Mouse (Mus musculus): ENCODE measurements at regions not wholly inside any gene's neighbourhood (a gene's known extent, or its start where the extent isn't known, plus 50 kb on each side); places are given as distances from the start of the nearest gene placed in this dataset.
"Not testable (repeated sequence)": the region's sequence is repeated elsewhere in the genome, so short reads cannot be mapped to it uniquely, and the experiment has no call there.

DNA sequence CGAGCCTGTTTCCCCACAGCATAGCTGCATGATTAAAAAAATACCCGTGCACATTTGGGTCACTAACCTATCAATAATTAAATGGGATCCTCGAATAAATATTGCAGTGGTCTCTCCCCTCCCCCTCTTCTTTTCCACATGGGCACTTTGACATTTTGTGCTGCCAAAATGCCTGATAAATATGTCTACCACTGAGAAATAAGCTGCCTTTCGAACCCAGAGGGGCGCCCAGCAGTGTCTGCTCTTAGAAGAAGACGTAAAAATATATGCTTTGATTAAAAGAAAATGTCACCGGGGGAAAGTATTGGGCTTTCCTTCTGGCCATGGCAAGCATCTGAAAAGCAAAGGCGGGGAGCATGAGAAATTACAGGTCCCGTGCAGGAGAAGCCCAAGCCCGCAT, 152.6 kb upstream of the Frmd4a start:
- DNase-seq = no peak

DNA sequence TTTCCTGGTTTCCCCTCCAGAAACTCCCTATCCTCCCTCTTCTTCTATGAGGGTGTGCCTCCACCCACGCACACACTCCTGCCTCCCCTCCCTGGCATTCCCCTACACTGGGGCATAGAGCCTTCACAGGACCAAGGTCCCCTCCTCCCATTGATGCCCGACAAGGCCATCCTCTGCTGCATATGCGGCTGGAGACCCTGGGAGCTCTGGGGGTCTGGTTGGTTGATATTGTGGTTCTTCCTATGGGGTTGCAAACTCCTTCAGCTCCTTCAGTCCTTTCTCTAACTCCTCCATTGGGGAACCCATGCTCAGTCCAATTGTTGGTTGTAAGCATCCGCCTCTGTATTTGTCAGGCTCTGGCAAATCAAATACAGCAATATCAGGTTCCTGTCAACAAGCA, 150.8 kb upstream of the Frmd4a start:
- not testable (repeated sequence) for DNase-seq

DNA sequence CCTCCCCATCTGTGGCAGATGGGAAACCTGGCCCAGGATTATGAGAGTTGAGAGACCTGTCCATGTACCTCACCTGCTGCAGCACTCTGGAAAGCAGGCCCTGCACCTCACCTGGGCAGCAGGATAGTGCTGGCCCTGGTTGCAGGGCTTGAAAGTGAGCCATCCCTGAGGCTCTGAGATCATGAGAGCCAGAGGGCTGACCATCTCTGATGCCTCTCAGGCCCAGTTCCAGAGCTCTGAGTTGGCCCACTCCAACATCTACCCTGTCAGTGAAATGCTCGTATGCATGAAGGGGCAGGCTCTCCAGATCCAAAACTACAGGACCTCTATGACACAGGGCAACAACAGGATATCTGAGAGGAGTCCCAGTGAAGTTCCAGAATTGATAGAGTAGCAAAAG, 147.8 kb upstream of the Frmd4a start:
- no peak for DNase-seq

DNA sequence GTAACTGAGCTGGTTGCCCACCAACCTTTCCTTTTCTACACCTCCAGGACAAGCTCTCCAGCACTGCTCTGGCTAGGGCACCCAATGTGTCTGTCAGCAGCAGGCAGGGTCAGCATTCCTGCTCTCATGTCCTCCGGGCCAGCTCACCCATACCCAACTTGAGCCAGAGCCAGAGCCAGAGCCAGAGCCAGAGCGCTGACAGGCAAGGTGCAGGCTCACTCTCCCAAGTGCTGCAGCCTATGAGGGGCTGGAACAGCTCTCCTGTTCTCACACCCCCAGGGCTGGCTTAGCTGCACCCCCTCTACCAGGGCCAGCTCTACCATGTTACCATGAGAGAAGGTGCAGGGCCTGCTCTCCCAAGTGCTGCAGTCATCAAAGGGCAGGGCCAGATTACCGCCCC, 145.8 kb upstream of the Frmd4a start:
- no peak for DNase-seq

DNA sequence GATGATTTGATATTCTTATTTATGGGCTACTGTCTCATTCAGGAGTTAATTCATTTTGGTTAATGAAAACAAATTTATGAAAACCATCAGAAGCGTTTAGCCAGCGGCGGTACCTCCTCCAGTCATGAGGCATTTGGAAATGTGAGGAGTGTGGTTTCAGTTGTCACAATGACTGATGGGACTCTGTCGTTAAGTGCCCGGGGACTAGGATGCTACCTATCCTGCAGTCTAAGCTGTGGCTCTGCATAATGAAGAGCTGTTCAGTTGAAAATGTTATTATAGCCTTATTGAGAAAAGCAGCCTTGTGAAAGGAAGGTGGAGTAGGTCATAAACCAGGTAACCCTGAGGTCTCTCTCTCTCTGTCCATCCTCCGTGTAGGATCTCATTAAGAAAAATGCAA, 130.5 kb upstream of the Frmd4a start:
- no peak for DNase-seq

DNA sequence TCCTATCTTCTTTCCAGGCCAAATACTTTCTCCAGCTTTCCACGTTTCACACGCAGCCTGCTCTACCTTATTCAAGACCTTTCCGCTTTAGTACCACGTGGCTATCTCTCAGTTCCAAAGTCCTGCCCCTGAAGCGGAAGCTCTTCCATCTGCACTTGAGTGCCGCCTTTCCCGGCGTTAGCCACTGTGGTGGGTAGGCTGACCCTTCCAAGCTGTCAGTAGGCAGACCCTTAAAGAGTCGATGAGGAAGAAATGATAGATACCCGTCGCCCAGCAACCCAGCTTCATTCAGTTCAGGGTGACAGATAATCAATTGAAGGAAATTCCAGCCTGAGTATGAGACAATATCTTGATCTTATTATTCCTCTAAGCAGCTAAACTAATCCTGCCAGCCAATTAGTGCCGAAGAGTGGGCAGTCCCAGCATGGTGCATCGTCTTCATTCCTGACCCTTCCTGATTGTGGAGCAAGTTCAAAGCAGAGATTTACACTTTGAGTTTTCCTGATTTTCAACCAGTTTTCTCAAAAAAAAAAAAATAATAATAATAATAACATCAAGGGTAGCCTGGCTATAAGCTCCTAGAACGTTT, 129.6 kb upstream of the Frmd4a start:
- DNase-seq = no peak

DNA sequence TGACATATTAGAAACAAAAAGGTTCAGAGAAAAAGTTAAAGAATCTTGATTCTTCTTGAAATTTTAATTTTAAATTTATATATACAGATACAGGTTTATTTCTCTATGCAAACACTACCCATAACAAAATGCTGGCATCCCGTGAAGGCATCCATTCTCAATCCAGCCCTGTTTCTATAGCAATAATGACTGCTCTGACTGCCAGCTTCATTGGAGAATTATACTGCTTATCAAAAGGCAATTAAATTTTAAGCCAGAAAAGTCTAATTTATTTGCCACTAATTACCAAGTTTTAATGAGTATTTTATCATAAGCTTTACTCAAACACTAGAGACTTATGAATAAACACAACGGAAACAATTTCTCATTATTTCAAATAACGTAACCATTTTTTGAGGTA, 128.1 kb upstream of the Frmd4a start:
- DNase-seq = no peak

DNA sequence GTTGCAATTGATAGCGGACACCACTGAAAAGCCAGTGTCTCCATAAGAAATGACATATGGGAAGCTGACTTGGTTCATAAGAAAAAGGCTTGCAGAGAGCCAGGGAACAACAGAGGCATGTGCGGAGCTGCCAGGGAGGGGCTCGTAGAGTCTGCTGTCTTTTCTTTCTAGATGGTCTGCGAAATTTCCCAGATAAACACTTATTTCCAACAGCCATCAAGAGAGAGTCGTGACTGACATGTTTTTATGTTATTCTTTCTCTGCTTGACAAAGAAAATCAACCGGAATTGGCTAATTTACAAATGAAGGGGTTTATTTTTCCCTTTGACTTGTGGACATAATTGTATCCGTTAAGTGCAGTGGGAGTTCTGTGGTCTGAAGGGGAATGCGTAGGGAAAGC, 127.1 kb upstream of the Frmd4a start:
- no peak for DNase-seq

DNA sequence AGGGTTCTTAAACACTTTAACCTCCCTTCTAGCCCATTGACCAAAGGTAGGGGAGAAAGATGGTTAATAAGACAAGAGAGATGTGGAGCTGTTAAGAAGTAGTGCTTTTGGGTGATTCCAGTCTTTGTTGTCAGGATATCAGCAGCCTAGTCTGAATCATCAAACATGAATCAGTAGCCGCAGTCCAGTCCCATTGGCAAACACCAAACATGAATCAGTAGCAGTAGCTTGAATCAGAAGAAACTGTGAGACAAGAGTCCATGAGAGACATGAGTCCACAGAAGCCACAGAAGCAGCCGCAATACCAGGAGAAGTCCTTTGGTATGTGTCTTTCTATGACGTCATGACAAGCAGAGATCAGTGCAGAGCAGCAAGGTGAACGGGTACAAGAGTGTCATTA, 110.5 kb upstream of the Frmd4a start:
- peak; percentile 60 for DNase-seq

DNA sequence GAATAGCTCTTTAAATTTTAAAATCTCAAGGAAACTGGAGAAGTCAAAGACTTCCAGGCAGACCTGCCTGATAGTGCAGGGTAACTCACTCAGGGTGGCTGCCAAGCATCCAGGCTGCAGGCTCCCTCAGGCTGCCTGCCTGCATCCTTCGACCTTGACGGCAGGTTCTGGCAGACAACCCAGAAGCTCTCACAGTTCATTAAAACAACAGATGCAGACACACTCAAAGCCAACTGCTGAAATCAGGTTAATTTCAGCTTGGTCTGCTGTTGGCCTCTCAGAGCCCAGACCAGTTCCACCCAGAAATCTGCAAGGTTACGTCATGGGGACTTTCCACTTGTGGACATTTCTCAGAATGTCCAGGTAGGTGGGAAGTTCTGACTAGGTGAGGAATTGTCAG, 109.3 kb upstream of the Frmd4a start:
- DNase-seq = peak; percentile 64

DNA sequence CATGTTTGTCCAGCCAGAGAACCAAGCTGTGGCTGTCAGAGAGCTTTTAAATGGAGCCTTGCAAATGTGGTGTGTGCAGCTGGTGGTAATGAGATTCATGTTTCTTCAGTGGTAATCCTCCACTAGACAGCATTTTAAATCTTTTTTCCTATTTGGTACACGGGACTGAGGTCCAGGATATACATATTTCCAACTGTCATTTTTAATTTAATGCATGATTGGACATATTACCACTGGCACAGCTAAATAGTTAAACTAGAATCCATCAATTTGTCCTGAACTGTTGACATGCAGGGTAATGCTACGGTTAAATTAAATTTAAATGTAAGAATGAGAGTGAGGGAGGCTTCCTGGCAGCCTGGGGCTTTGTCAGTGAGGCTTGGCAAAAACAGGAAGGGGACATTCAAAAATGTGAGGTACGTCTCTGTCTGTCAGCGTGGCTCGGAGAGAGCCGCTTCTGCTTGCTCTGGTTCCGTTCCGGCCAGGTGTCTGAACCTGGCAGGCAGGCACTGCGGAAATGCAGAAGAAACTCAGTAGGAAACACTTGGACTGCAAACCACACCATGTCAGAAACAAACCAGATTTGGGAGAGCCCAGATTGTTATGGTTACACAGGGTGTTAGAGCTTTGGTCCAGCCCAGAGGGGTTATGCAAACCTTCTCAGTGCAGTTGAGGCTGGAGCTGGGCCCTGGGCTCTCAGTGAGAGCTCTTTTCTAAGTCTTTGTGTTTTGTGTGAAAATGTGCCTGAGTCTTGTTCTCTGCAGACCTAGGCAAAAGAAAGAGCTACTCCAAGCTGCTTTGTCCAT, 107.2 kb upstream of the Frmd4a start:
- no peak for DNase-seq

DNA sequence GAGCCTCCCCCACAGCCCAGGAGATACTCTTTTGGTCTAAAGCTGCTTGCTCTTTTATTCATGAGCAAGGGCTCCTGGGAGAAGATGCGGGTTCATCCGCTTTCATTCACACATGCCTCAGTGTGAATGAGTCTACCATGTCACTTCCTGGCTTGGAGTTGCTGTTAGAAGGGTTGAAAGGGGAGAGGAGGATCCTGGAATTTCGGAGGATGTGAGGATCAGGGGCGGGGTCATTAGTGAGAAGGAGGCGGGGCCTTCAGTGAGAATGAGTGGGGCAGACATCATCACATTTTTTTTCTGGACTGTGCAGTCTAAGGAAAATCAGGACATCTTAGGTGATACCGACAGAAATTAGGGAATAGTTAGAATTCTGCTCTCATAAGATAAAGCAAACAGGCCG, 102.4 kb upstream of the Frmd4a start:
- no peak for DNase-seq

DNA sequence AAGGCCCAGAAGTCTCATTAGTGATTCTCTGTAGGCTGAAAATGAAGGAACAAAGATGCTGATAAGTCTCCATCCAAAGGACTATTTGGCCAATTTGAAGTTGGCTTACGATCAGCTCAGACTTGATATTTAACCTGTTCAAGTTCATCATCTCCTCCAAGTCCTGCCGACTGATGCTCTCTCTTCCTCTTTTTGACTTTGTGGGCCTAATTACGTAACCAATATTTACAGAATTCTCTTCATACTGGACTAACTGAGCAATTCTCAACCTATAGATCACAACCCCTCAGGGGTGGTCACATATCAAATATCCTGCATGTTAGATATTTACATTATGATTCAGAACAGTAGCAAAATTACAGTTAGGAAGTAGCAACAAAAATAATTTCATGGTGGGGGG, 101.2 kb upstream of the Frmd4a start:
- DNase-seq = no peak

DNA sequence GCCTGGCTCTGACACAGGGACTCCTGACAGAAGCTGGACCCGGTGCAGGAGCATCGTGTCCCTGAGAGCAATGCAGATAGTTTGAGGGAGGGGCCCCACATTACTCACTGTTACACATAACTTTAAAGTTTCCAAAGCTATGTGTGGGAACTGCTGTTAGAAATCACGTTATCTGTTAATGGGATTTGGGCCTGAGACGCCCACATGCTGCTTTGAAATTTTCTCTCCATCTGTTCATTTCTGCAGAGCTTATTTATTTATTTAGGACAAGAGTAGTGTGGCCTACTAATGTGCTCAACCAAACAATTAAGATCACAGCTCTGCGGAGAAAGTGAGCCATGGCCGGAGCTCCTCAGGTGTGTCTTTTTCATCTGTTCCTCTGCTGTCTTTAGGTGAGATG, 99.4 kb upstream of the Frmd4a start:
- no peak for DNase-seq

DNA sequence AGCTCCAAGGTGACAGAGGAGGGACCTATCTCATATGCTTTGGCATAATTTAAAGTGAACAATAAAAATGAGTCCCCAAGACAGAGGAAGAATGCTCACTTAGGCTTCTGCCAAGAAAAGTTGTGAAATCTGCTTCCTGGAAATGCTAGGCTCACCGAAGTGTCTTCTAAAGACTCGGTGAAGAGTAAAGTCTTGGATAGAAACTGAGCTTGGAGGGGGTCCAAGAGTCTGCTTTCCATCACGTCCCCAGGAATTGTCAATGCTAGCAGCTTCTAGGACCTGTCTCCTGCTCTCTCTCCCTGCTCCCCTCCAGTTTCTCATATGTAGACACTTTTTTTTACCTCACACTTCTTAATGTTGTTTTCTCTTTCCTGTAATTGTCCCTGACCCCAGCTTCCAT, 97.6 kb upstream of the Frmd4a start:
- no peak for DNase-seq

DNA sequence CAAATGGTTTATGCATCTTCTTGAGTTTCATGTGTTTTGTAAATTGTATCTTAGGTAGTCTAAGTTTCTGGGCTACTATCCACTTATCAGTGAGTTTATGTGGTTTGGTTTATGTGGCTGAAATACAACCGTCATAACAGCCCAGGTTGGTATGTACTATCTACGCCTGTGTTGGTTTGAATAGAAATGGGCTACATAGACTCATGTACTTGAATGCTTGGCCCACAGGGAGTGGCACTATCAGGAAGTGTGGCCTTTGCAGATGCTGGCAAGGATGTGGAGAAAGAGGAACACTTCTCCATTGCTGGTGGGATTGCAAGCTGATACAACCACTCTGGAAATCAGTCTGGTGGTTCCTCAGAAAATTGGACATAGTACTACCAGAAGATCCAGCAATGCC, 96.4 kb upstream of the Frmd4a start:
- DNase-seq = not testable (repeated sequence)

DNA sequence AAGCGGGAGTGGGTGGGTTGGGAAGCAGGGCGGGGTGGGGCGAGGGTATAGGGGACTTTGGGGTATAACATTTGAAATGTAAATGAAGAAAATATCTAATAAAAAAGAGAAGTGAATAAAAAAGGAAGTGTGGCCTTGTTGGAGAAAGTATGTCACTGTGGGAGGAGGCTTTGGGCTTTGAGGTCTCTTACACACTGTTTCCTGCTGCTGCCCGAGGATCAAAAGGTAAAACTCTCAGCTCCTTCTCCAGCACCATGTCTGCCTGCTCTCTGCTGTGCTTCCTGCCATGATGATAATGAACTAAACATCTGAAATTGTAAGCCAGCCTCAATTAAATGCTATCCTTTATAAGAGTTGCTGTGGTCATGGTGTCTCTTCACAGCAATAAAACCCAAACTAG, 94.8 kb upstream of the Frmd4a start:
- no peak for DNase-seq

DNA sequence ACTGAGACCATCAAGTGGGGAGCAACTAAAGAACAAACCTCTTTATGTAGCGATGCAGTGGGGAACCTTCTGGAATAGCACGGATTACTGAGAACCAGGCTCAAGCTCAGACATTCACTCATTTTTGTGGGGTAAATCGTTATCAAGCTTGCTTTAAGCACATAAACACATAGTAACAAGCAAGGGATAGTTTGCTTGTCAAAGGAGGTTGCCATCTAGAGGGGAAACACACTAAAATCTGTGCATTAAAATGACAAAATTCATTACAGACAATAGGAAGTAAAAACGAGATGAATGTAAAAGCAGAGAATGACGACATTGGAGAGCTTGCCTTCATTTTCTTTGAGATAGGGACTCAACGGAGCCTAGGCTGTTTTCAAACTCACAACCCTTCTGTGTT, 92.8 kb upstream of the Frmd4a start:
- DNase-seq = no peak

DNA sequence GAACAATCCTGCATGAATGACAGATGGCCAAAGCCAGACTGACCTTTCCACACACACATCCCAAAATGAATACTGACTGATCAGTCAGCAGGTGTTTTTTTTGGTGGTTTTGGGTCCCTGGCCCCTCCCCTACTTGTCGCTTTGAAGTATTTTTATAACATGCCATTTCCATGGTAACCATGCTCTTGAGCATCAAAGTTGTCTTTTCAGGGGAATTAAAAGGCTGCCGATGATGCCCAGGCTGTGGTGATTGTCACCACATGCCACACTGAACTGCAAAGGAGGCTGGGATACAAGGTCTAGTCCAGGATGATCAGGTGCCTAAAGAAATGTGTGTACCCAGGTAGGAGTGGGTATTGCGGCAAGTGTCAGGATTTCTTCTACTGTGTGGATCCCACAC, 92.3 kb upstream of the Frmd4a start:
- no peak for DNase-seq

DNA sequence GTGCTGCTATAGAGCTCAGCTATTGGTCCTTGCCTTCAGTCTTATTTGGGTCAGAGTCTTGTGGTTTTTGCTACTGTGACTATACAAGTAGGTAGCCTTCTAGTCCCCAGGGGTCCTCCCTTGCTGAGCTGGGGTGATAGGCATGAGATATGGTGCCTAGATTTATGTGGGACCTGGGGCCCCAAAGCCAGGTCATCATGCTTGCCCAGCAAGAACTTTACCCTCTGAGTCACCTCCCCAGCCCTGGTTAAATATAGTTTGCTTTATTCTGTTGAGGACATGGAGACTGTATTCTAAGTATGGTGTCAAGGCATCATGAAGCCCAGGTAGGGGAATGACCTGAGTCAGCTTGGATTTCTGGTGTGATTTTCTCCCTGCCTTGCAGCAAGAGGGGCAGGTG, 91.4 kb upstream of the Frmd4a start:
- no peak for DNase-seq

DNA sequence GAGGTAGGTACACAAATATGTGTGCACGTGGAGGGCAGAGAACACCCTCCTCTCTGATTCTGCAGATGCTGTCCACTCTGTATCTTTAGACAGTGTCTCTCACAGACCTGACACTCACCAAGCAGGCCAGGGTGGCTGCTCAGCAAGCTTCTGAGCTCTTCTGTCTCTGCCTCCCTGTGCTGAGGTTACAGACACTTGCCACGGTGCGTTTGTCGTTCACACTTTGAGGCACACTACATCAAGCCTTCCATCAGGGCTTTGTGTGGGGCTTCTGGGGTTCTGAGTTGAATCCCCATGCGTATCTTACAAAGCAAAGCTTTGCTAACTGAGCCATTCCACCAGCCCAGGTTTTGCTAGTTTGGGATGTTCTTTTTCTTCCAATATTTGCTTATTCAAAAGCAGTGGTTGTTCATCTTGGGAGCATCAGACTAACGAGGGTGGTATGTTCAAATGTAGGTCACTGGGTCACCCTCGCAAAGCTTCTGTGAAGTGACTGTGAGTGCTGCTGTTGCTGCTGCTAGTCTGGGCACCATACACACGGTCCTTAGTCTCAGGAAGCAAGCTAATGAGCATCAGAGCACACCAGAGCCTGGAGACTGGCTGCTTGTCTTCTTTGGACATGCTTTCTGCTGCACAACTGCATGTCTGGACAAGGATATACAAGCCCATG, 90.2 kb upstream of the Frmd4a start:
- no peak for DNase-seq

DNA sequence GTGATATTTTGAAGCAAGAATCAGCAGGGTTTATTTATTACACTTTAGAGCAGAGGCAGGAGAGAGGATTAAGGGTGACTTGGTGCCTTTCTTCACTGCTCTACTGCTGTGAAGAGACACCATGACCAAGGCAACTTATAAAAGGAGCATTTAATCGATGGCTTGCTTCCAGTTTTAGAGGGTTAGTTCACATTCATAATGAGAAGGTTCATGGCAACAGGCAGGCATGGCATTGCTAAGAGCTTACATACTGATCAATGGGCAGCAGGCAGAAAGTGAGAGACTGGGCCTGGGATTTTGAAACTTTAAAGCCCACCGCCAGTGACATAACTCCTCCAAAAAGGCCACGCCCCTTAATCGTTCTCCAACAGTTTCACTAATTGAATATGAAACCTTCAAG, 89.7 kb upstream of the Frmd4a start:
- no peak for DNase-seq

DNA sequence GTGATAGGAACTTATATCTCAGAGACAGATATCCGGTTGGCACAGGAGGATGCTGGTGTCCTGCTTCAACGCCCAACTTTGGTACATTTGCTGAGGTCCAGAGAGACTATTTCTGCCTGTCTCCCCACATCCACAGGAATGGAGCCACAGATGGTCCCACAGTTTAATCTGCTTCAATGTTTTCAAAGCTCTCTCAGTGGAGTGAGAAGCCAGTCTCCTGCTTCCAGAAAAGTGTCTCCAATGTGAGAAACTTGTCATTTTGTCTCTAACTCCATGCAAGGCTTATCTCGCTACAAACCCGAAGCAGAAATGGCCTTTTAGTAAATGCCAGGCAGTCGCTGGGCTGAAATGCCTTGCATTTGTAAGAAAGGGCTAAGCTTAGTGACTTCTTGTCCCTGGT, 86.9 kb upstream of the Frmd4a start:
- DNase-seq = no peak

DNA sequence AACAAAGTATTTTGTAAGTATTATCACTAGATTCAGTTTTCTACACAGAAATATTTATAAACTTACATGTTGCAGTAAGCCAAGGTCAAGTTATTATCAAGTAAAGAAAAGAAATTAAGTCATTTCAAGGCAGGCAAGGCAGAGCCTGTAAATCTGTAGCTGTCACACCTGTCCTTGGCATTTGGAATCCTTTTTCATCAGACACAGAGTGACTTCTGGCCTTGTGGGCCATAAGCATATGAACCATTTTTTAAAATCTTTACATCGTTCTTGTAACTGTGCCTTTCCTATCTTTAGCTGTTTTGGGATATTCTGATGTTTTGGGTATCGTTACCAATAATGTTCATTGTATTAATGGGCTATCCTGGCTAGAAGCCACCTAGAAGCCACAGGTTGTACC, 76.7 kb upstream of the Frmd4a start:
- DNase-seq = peak; percentile 64
